Mouse (Mus musculus): Measurements from ENCODE around the gene Socs3. TPM values are rescaled to one million over a fixed set of nuclear protein-coding genes. Genes with fewer than 3 reads are reported as not detected.
A peak's percentile ranks its signal among the peaks of the same experiment; 100 is the strongest.

Socs3 gene
- polyA plus RNA-seq, 1 experiment from 2014 or later, result 8.0 TPM

GRCm38 (mm10) chr11:117951391-117951790 lies 18.5 kb downstream of the Socs3 start:
- ATAC-seq (ENCODE audit: insufficient number of reproducible peaks, low FRiP score), result no peak
- peaks cover 42% of the 10 kb centered on the region for H3K4me1 ChIP-seq (replicated peaks)

GRCm38 (mm10) chr11:117949392-117950091 lies 20.3 kb downstream of the Socs3 start:
- ATAC-seq (ENCODE audit: insufficient number of reproducible peaks, low FRiP score), result peak; percentile 81
- Histone ChIP-seq H3K27ac (ENCODE audit: poor library complexity, severe bottlenecking) (peak overlapping the region; percentile 30), H3K4me2 (peak overlapping the region; percentile 74), H3K27me3 (replicated peaks) (peaks cover 11% of the 10 kb centered on the region; the same call in 1 of the 2 replicates), H3K4me1 (replicated peaks) (peaks cover 28% of the 10 kb centered on the region), H3K9ac (peak overlapping the region; percentile 60), H3K4me3 (peak overlapping the region; percentile 39), H3K36me3 (no peaks in the 10 kb centered on the region), H3K9me3 (replicated peaks) (no peaks in the 10 kb centered on the region)
- WGBS, result 1% methylated on average over 49 of the region's 49 CpGs

More at GRCm38 (mm10) chr11:117951391-117951790, 18.5 kb downstream of the Socs3 start:
- Histone ChIP-seq H3K27me3 (replicated peaks) (peaks cover 11% of the 10 kb centered on the region; the same call in 1 of the 2 replicates), H3K9me3 (replicated peaks) (no peaks in the 10 kb centered on the region), H3K4me2 (no peak overlapping the region), H3K27ac (ENCODE audit: poor library complexity, severe bottlenecking) (no peak overlapping the region), H3K4me3 (no peak overlapping the region), H3K36me3 (no peaks in the 10 kb centered on the region), H3K9ac (peak overlapping the region; percentile 25; the same call in 1 of the 2 replicates)
- WGBS, result 67% methylated on average over 6 of the region's 6 CpGs

GRCm38 (mm10) chr11:117946996-117947419 lies 22.8 kb downstream of the Socs3 start:
- no peak overlapping the region for H3K4me2 ChIP-seq
- H3K36me3 ChIP-seq, result no peaks in the 10 kb centered on the region
- no peaks in the 10 kb centered on the region for H3K9me3 ChIP-seq (replicated peaks)
- ATAC-seq (ENCODE audit: insufficient number of reproducible peaks, low FRiP score), result no peak
- H3K27me3 ChIP-seq (replicated peaks), result peaks cover 11% of the 10 kb centered on the region; the same call in 1 of the 2 replicates
- no peak overlapping the region for H3K27ac ChIP-seq (ENCODE audit: poor library complexity, severe bottlenecking)
- no peak overlapping the region for H3K4me3 ChIP-seq
- peaks cover 20% of the 10 kb centered on the region for H3K4me1 ChIP-seq (replicated peaks)
- WGBS, result 73% methylated on average over 10 of the region's 10 CpGs
- H3K9ac ChIP-seq, result no peak overlapping the region

GRCm38 (mm10) chr11:117946195-117946979 lies 23.5 kb downstream of the Socs3 start:
- ATAC-seq (ENCODE audit: insufficient number of reproducible peaks, low FRiP score), result no peak
- Histone ChIP-seq H3K36me3 (no peaks in the 10 kb centered on the region), H3K9me3 (replicated peaks) (no peaks in the 10 kb centered on the region), H3K9ac (no peak overlapping the region), H3K27me3 (replicated peaks) (peaks cover 6% of the 10 kb centered on the region; the same call in 1 of the 2 replicates), H3K4me1 (replicated peaks) (peaks cover 20% of the 10 kb centered on the region), H3K4me2 (no peak overlapping the region), H3K27ac (ENCODE audit: poor library complexity, severe bottlenecking) (no peak overlapping the region), H3K4me3 (no peak overlapping the region)
- 77% methylated on average over 11 of the region's 11 CpGs for WGBS

- Histone ChIP-seq H3K9me3 (replicated peaks) (no peaks in the 10 kb centered on the region), H3K4me3 (no peak overlapping the region), H3K4me1 (replicated peaks) (peaks cover 36% of the 10 kb centered on the region), H3K36me3 (no peaks in the 10 kb centered on the region), H3K27ac (ENCODE audit: poor library complexity, severe bottlenecking) (no peak overlapping the region), H3K4me2 (no peak overlapping the region), H3K9ac (no peak overlapping the region), H3K27me3 (replicated peaks) (peaks cover under 1% of the 10 kb centered on the region; the same call in 1 of the 2 replicates)
- WGBS, result 14% methylated on average over 4 of the region's 4 CpGs
- no peak for ATAC-seq (ENCODE audit: insufficient number of reproducible peaks, low FRiP score)
Measured at GRCm38 (mm10) chr11:117941848-117942247, 28.0 kb downstream of the Socs3 start.

GRCm38 (mm10) chr11:117941325-117941834 lies 28.5 kb downstream of the Socs3 start:
- 80% methylated on average over 8 of the region's 8 CpGs for WGBS

GRCm38 (mm10) chr11:117940881-117941280 lies 29.0 kb downstream of the Socs3 start:
- Histone ChIP-seq H3K4me3 (no peak overlapping the region), H3K9me3 (replicated peaks) (no peaks in the 10 kb centered on the region), H3K27ac (ENCODE audit: poor library complexity, severe bottlenecking) (no peak overlapping the region), H3K9ac (no peak overlapping the region), H3K36me3 (no peaks in the 10 kb centered on the region), H3K4me2 (no peak overlapping the region), H3K4me1 (replicated peaks) (peaks cover 46% of the 10 kb centered on the region), H3K27me3 (replicated peaks) (no peaks in the 10 kb centered on the region)
- 86% methylated on average over 6 of the region's 6 CpGs for WGBS
- no peak for ATAC-seq (ENCODE audit: insufficient number of reproducible peaks, low FRiP score)

More at GRCm38 (mm10) chr11:117941325-117941834, 28.5 kb downstream of the Socs3 start:
- H3K9ac ChIP-seq, result no peak overlapping the region
- H3K27ac ChIP-seq (ENCODE audit: poor library complexity, severe bottlenecking), result no peak overlapping the region
- H3K36me3 ChIP-seq, result no peaks in the 10 kb centered on the region
- H3K4me2 ChIP-seq, result no peak overlapping the region
- H3K4me1 ChIP-seq (replicated peaks), result peaks cover 41% of the 10 kb centered on the region
- H3K27me3 ChIP-seq (replicated peaks), result no peaks in the 10 kb centered on the region
- H3K9me3 ChIP-seq (replicated peaks), result no peaks in the 10 kb centered on the region
- ATAC-seq (ENCODE audit: insufficient number of reproducible peaks, low FRiP score), result no peak
- no peak overlapping the region for H3K4me3 ChIP-seq

- peaks cover 6% of the 10 kb centered on the region; the same call in 1 of the 2 replicates for H3K27me3 ChIP-seq (replicated peaks)
- H3K27ac ChIP-seq (ENCODE audit: poor library complexity, severe bottlenecking), result peak overlapping the region; percentile 69
Measured at GRCm38 (mm10) chr11:117939741-117940285, 30.0 kb downstream of the Socs3 start.

GRCm38 (mm10) chr11:117939004-117939730 lies 30.7 kb downstream of the Socs3 start:
- peak overlapping the region; percentile 69; the same call in 1 of the 2 replicates for H3K27ac ChIP-seq (ENCODE audit: poor library complexity, severe bottlenecking)
- no peak for ATAC-seq (ENCODE audit: insufficient number of reproducible peaks, low FRiP score)
- H3K4me2 ChIP-seq, result peak overlapping the region; percentile 22; the same call in 1 of the 2 replicates
- peaks cover 63% of the 10 kb centered on the region for H3K4me1 ChIP-seq (replicated peaks)
- H3K27me3 ChIP-seq (replicated peaks), result peaks cover 10% of the 10 kb centered on the region; the same call in 1 of the 2 replicates
- H3K4me3 ChIP-seq, result no peak overlapping the region
- H3K36me3 ChIP-seq, result no peaks in the 10 kb centered on the region
- WGBS, result 57% methylated on average over 4 of the region's 4 CpGs
- H3K9me3 ChIP-seq (replicated peaks), result no peaks in the 10 kb centered on the region
- no peak overlapping the region for H3K9ac ChIP-seq

More at GRCm38 (mm10) chr11:117939741-117940285, 30.0 kb downstream of the Socs3 start:
- Histone ChIP-seq H3K36me3 (no peaks in the 10 kb centered on the region), H3K4me3 (no peak overlapping the region), H3K4me1 (replicated peaks) (peaks cover 56% of the 10 kb centered on the region), H3K9ac (no peak overlapping the region), H3K4me2 (peak overlapping the region; percentile 22), H3K9me3 (replicated peaks) (no peaks in the 10 kb centered on the region)
- WGBS, result 5% methylated on average over 7 of the region's 7 CpGs
- ATAC-seq (ENCODE audit: insufficient number of reproducible peaks, low FRiP score), result peak; percentile 84

- no peak overlapping the region for H3K4me3 ChIP-seq
- H3K27ac ChIP-seq (ENCODE audit: poor library complexity, severe bottlenecking), result 0 out of 2 replicates have a peak overlapping the region, but pooled peaks have one; percentile 11
- no peak overlapping the region for H3K4me2 ChIP-seq
- H3K36me3 ChIP-seq, result no peaks in the 10 kb centered on the region
- no peaks in the 10 kb centered on the region for H3K9me3 ChIP-seq (replicated peaks)
- peaks cover 77% of the 10 kb centered on the region for H3K4me1 ChIP-seq (replicated peaks)
- 0 out of 2 replicates have a peak, but pooled peaks have one; percentile 31 for ATAC-seq (ENCODE audit: insufficient number of reproducible peaks, low FRiP score)
- H3K9ac ChIP-seq, result no peak overlapping the region
- peaks cover 15% of the 10 kb centered on the region for H3K27me3 ChIP-seq (replicated peaks)
- WGBS, result 33% methylated on average over 8 of the region's 8 CpGs
Measured at GRCm38 (mm10) chr11:117936202-117936601, 33.6 kb downstream of the Socs3 start.
